Mouse (Mus musculus) heart, adult 2 months (tissue): ENCODE data around the gene Map2k2. TPM values are rescaled to one million over a fixed set of nuclear protein-coding genes. Genes with fewer than 3 reads are reported as not detected.
"Not testable (repeated sequence)": the region's sequence is repeated elsewhere in the genome, so short reads cannot be mapped to it uniquely, and the experiment has no call there.

Source experiments
- DNase-seq, 2 experiments: peaks; one replicate each; pipeline ENCODE4 v3.0.0; 2021
- H3K27ac ChIP-seq: fragments of 200-600 bp; 2 replicates; pipeline ENCODE4 v1.8.1; 2022
- H3K27me3 ChIP-seq: fragments of 200-500 bp; 2 replicates; pipeline ENCODE4 v1.6.1; 2012; ENCODE audit warnings: mild to moderate bottlenecking, low read length, inconsistent platforms, mixed read lengths; ENCODE audit not compliant: control insufficient read depth, insufficient read depth
- H3K36me3 ChIP-seq: fragments of 200-500 bp; 2 replicates; pipeline ENCODE4 v1.6.1; 2012; ENCODE audit warnings: low read length, inconsistent platforms; ENCODE audit not compliant: control insufficient read depth, insufficient read depth
- H3K4me1 ChIP-seq: fragments of 200-500 bp; 2 replicates; pipeline ENCODE4 v1.6.1; 2011; ENCODE audit warnings: low read length; ENCODE audit not compliant: control insufficient read depth, insufficient read depth
- H3K4me3 ChIP-seq: fragments of 200-600 bp; 2 replicates; pipeline ENCODE4 v1.8.1; 2022
- H3K79me2 ChIP-seq: fragments of 200-500 bp; replicated peaks from 2 replicates; pipeline ENCODE4 v1.6.1; 2012; ENCODE audit warnings: mild to moderate bottlenecking, inconsistent platforms, low read length, moderate library complexity, mixed read lengths; ENCODE audit not compliant: control insufficient read depth, insufficient read depth
- H3K9ac ChIP-seq: fragments of 200-500 bp; 2 replicates; pipeline ENCODE4 v1.6.1; 2012; ENCODE audit warnings: low read depth, mild to moderate bottlenecking, control low read depth, inconsistent platforms, low read length, mixed read lengths
- CTCF ChIP-seq: fragments of 200-600 bp; IDR thresholded peaks from 2 replicates; pipeline ENCODE4 v1.8.1; 2022; ENCODE audit warnings: antibody characterized with exemption, mild to moderate bottlenecking, moderate library complexity
- EP300 ChIP-seq: fragments of 200-500 bp; IDR thresholded peaks from 2 replicates; pipeline ENCODE4 v1.6.1; 2011; ENCODE audit warnings: low read depth, low read length, control low read depth; ENCODE audit not compliant: insufficient read depth
- POLR2A ChIP-seq: fragments of 200-500 bp; IDR thresholded peaks from 2 replicates; pipeline ENCODE4 v1.6.1; 2011; ENCODE audit warnings: mild to moderate bottlenecking, low read depth, low read length, control low read depth; ENCODE audit not compliant: insufficient read depth
- WGBS: fragments of 180-500 bp; shearing (Covaris S2); methylation state at CpG from one replicate; pipeline ENCODE4 v1.1.7; 2018; 5-methylcytosine and 5-hydroxymethylcytosine counted together
- intact Hi-C: fragments of 180-260 bp; cut with DNase I; formaldehyde crosslinking; loops from one replicate; pipeline ENCODE4 v1.15.1; 2025
- polyA plus RNA-seq: library from polyadenylated mRNA; depleted of rRNA; stranded (reverse); fragments of >200 nt; gene quantifications from 2 replicates; pipeline ENCODE4 v1.2.3, GENCODE M21; 2012
- total RNA-seq, 2 experiments: library from RNA; stranded (reverse); gene quantifications; 2 replicates each; pipeline ENCODE4 v1.2.3; 2021

Gene Map2k2
- total and polyA plus RNA-seq, 3 experiments, result 115 to 123 (median 116) TPM

DNA sequence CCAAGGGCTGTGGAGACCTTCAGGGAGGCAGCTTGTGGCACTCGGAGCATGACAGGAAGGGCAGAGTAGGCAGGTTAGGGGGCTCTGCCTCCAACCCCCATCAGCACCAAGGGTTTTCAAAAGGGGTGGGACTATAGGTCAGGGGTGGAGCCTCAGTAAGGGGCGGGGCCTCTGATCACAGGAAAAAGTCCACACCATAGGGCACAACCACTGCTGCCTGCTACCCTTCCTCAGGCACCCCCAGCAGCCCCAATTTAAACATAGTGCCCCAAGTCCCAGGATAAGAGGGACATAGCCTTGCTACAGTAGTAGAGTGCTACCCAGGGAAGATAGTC lies 56.6 kb downstream of the Map2k2 start:
- 52% methylated on average over 2 of the region's 2 CpGs for WGBS
- intact Hi-C loops, result loop anchor here (2.0 kb wide), 1 partner anchor 15 kb away; no protein-coding TSS in a partner anchor
- TF ChIP-seq EP300 (no peak), POLR2A (no peak), CTCF (no peak)

DNA sequence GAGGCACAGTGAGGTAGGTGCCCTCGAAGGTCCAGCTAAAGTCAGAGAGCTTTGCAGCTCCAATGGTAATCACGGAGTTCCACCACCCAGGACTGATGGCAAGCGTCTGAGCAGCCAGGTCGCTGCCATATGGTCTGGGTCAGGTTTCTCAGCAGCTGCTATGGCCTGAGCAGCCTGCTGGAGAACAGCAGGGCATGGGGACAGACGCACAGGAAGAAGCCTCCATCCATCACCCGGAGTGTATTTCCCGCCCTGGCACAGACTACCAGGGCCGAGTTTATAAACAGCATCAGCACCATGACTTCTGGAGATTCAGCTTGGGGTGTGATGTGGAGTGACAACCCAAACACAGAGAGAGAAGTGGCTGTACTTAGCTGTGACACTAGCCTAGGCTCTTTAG lies 59.4 kb downstream of the Map2k2 start:
- H3K9ac ChIP-seq, result no peak overlapping the region
- no peaks in the 10 kb centered on the region for H3K27me3 ChIP-seq
- H3K79me2 ChIP-seq, result peaks cover 15% of the 10 kb centered on the region
- intact Hi-C loops, result loop anchor here (2.0 kb wide), 1 partner anchor 60 kb away; the partner anchor contains the start of gene Map2k2
- no peak overlapping the region for H3K4me3 ChIP-seq
- no peaks in the 10 kb centered on the region for H3K36me3 ChIP-seq
- WGBS, result 68% methylated on average over 8 of the region's 8 CpGs
- TF ChIP-seq POLR2A (no peak), CTCF (no peak), EP300 (no peak)
- H3K4me1 ChIP-seq, result peaks cover 6% of the 10 kb centered on the region
- no peak for DNase-seq
- H3K27ac ChIP-seq, result no peak overlapping the region

More for the DNA sequence above, 56.6 kb downstream of the Map2k2 start:
- H3K4me1 ChIP-seq, result peaks cover 5% of the 10 kb centered on the region
- no peak overlapping the region for H3K4me3 ChIP-seq
- H3K27me3 ChIP-seq, result no peaks in the 10 kb centered on the region
- H3K27ac ChIP-seq, result no peak overlapping the region
- H3K79me2 ChIP-seq, result peaks cover 14% of the 10 kb centered on the region
- H3K36me3 ChIP-seq, result no peaks in the 10 kb centered on the region
- no peak overlapping the region for H3K9ac ChIP-seq
- no peak for DNase-seq

DNA sequence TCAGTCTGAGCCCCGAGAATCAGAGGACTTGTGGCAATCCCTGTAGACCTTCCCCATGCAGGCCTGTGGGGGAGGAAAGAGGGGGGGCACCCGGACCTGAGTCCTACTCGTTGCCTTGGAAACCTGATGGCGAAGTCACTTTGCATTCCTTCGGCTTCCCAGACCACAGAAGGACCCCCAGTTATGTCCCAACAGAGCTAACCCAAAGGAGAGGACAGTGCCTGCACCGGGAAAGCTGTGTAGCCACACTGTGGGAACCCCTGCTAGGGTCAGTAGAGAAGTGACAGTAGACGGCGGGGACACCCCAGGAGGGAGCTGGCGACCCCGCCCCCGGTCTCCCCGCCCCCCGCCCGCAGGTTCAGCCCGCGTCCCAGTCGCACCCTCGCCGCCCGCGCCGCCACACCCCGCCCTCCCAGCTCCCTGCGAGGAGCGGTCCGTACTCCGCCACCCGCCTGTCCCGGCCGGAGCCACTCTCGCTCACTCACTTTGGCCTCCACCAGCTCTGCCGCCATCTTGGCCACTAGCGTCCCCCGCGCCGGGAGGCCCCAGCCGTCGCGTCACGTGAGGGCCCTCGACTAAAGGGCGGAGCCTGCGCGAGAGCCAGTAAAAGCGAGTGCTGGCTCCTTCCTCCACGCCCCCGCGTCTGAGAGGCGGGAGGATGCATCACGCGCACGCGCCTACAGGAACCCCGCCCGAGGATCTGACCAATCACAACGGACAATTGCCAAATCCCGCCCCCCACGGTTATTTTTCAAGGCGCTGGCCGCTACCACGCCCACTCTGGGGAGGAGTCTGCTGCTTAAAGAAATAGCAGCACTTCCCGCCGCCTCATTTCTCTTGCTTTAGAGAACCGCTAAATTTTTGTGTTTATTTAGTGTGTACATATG lies 61.7 kb downstream of the Map2k2 start, which contains the start of gene Pias4:
TSS of gene Pias4 (minus strand) at position 724 of the 887 bp plus-strand sequence.
- under 1% methylated on average over 64 of the region's 64 CpGs for WGBS
- peak within 1 kb of the TSS; percentile 95 for H3K9ac ChIP-seq
- DNase-seq, result peak; percentile 99 to 100
- no peaks in the 10 kb centered on the region for H3K27me3 ChIP-seq
- peaks cover 7% of the 10 kb centered on the region for H3K79me2 ChIP-seq
- intact Hi-C loops, result loop anchor here (2.0 kb wide), 1 partner anchor 29 kb away; no protein-coding TSS in a partner anchor
- H3K4me1 ChIP-seq, result peaks cover 2% of the 10 kb centered on the region
- TF ChIP-seq POLR2A (peak; percentile 87), EP300 (peak; percentile 66; the same call in 1 of the 2 replicates), CTCF (no peak)
- H3K4me3 ChIP-seq, result peak within 1 kb of the TSS; percentile 79
- no peaks in the 10 kb centered on the region for H3K36me3 ChIP-seq
- H3K27ac ChIP-seq, result peak within 1 kb of the TSS; percentile 93

DNA sequence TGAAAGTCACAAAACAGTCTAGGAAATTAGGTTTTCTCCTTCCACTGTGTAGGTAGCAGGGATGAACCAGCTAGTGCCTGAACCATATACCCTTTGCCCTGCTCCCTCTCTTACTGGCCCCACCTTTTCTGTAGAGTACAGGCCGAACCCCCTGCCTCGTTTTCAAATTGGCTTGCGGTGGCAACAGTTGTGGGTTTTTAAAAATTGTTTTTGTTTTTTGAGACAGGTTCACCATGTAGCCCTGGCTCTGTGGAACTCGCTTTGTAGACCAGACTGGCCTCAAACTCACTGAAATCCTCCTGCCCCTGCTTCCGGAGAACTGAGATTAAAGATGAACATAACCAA lies 62.3 kb downstream of the Map2k2 start:
- intact Hi-C loops, result no loop called here
- peaks cover 7% of the 10 kb centered on the region for H3K79me2 ChIP-seq
- no peaks in the 10 kb centered on the region for H3K36me3 ChIP-seq
- peak overlapping the region; percentile 45 for H3K9ac ChIP-seq
- 7% methylated on average over 5 of the region's 5 CpGs for WGBS
- peak overlapping the region; percentile 67 for H3K4me3 ChIP-seq
- peak overlapping the region; percentile 93 for H3K27ac ChIP-seq
- no peaks in the 10 kb centered on the region for H3K27me3 ChIP-seq
- no peak for TF ChIP-seq CTCF
- TF ChIP-seq EP300, result no peak
- TF ChIP-seq POLR2A, result no peak; the same call in 1 of the 2 replicates
- H3K4me1 ChIP-seq, result peaks cover 4% of the 10 kb centered on the region
- DNase-seq, result peak in 1 of 2 experiments; percentile 50

DNA sequence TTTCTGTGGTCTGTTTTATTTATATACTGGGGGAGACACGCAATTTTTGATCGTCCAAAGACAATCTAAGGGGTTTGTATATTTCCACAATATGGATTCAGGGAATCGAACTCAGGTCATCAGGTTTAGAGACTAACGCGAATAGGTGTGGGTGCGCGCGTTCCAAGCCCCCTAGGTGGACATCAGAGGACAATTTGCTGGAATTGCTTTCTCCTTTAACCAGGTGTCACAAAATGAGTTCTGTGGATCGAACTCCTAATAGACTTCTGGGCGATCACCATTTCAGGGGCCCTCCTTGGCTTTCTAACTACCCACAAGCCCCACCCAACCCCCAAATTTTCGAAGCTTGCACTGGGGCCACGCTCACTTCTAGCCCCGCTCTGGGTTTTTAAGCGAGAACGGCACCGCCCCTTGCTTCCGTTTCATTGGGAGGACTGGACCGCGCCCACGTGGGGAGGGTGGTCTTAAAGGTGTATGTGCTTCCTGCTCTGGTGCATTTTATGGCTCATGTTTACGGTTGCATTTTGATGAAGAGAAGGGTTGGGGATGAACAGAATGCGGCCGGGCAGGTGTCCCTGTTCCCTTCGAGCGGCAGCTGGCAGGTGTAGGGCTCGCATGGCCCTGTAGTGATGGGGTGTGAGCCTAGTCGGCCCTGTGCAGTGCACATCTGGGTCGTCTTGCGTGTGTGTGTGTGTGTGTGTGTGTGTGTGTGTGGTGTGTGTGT lies 63.0 kb downstream of the Map2k2 start:
- H3K27ac ChIP-seq, result peak overlapping the region; percentile 93
- peak overlapping the region; percentile 79 for H3K9ac ChIP-seq
- no peaks in the 10 kb centered on the region for H3K36me3 ChIP-seq
- 2% methylated on average over 29 of the region's 29 CpGs for WGBS
- intact Hi-C loops, result no loop called here
- H3K27me3 ChIP-seq, result no peaks in the 10 kb centered on the region
- H3K4me1 ChIP-seq, result peaks cover 4% of the 10 kb centered on the region
- TF ChIP-seq POLR2A (peak; percentile 72), CTCF (no peak), EP300 (peak; percentile 42; the same call in 1 of the 2 replicates)
- peak; percentile 89 to 91 for DNase-seq
- peak overlapping the region; percentile 67 for H3K4me3 ChIP-seq
- H3K79me2 ChIP-seq, result peaks cover 7% of the 10 kb centered on the region

DNA sequence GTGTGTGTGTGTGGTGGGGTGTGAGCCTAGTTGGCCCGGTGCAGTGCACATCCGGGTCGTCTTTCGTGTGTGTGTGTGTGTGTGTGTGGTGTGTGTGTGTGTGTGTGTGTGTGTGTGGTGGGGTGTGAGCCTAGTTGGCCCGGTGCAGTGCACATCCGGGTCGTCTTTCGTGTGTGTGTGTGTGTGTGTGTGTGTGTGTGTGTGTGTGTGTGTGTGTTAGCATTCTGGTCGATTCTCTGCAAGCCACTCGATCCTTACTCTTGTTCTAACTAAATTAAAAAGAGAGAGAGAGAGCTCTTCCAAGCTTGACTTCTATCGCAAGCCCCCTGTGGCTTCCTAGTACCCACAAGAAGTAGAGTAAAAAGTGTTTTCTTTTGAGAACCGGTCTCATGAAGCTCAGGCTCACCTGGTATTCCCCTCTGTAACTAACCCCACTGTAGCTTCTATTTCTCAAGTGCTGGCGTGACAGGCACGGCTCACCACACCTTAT lies 63.7 kb downstream of the Map2k2 start:
- H3K9ac ChIP-seq, H3K79me2 ChIP-seq, H3K4me3 ChIP-seq, H3K27me3 ChIP-seq, intact Hi-C loops, H3K4me1 ChIP-seq, H3K36me3 ChIP-seq, DNase-seq: not testable (repeated sequence)
- H3K27ac ChIP-seq, result peak overlapping the region; percentile 71
- 16% methylated on average over 13 of the region's 14 CpGs for WGBS
